Mouse (Mus musculus) layer of hippocampus, adult 18-20 months (tissue): ENCODE measurements around the gene Slc35e2. TPM values are rescaled to one million over a fixed set of nuclear protein-coding genes. Genes with fewer than 3 reads are reported as not detected.
A peak's percentile ranks its signal among the peaks of the same experiment; 100 is the strongest.
"Not testable (repeated sequence)": the region's sequence is repeated elsewhere in the genome, so short reads cannot be mapped to it uniquely, and the experiment has no call there.

Experiments used
- DNase-seq, 2 experiments: peaks; one replicate each; pipeline ENCODE4 v3.0.0; 2022; ENCODE audit warnings: low spot score in 2 of 2
- long read RNA-seq: library from polyadenylated mRNA; stranded (forward); transcript quantifications from one replicate; pipeline ENCODE4 v2.0.0, GENCODE M21; 2021
- total RNA-seq, 2 experiments: library from RNA; stranded (reverse); gene quantifications; 2 replicates each; pipeline ENCODE4 v1.2.3; 2021

The Slc35e2 gene
- total RNA-seq: 10 to 100 TPM; 39.3 to 42.3 TPM
- long read RNA-seq, full-length matches to known transcripts: 1 of 1 reads
- long read RNA-seq, partial matches to known transcripts: 0 of 1 reads
- long read RNA-seq, other reads (novel, unspliced or antisense): 0 of 1 reads

GRCm38 (mm10) chr4:155601091-155601996 is at the start of gene Slc35e2:
Gene Slc35e2, plus strand, starts transcription at chr4:155601416.
- peak; percentile 91 to 96 for DNase-seq

GRCm38 (mm10) chr4:155552917-155553532 is 48.2 kb upstream of the Slc35e2 start:
- DNase-seq: no peak

GRCm38 (mm10) chr4:155554880-155555279 is 46.3 kb upstream of the Slc35e2 start:
- DNase-seq: no peak

GRCm38 (mm10) chr4:155555464-155555863 is 45.8 kb upstream of the Slc35e2 start:
- no peak for DNase-seq

GRCm38 (mm10) chr4:155559454-155559853 is 41.8 kb upstream of the Slc35e2 start:
- no peak for DNase-seq

- no peak for DNase-seq
Observed at GRCm38 (mm10) chr4:155560932-155561331, 40.3 kb upstream of the Slc35e2 start.

GRCm38 (mm10) chr4:155561661-155562442 is 39.4 kb upstream of the Slc35e2 start, which contains the start of gene Nadk:
Gene Nadk, plus strand, starts transcription at chr4:155562378.
- no peak for DNase-seq

- DNase-seq: peak in 1 of 2 experiments; percentile 41
Observed at GRCm38 (mm10) chr4:155562725-155563399, 38.4 kb upstream of the Slc35e2 start.

- peak; percentile 89 to 94 for DNase-seq
Observed at GRCm38 (mm10) chr4:155563400-155564231, 37.6 kb upstream of the Slc35e2 start.

- DNase-seq: peak in 1 of 2 experiments; percentile 39
Observed at GRCm38 (mm10) chr4:155564315-155565069, 36.7 kb upstream of the Slc35e2 start.

- no peak for DNase-seq
Observed at GRCm38 (mm10) chr4:155566555-155566954, 34.7 kb upstream of the Slc35e2 start.

- DNase-seq: peak in 1 of 2 experiments; percentile 34
Observed at GRCm38 (mm10) chr4:155568170-155568569, 33.0 kb upstream of the Slc35e2 start.

GRCm38 (mm10) chr4:155568632-155569370 is 32.4 kb upstream of the Slc35e2 start:
- no peak for DNase-seq

- no peak for DNase-seq
Observed at GRCm38 (mm10) chr4:155569818-155570217, 31.4 kb upstream of the Slc35e2 start.

- DNase-seq: not testable (repeated sequence)
Observed at GRCm38 (mm10) chr4:155570315-155570714, 30.9 kb upstream of the Slc35e2 start.

GRCm38 (mm10) chr4:155571442-155571841 is 29.8 kb upstream of the Slc35e2 start:
- no peak for DNase-seq

- DNase-seq: no peak
Observed at GRCm38 (mm10) chr4:155573155-155573554, 28.1 kb upstream of the Slc35e2 start.

GRCm38 (mm10) chr4:155573876-155574275 is 27.3 kb upstream of the Slc35e2 start:
- no peak for DNase-seq
